Mouse (Mus musculus): Measurements from ENCODE around the gene Gm10719. TPM values are rescaled to one million over a fixed set of nuclear protein-coding genes. Genes with fewer than 3 reads are reported as not detected.
"Not testable (repeated sequence)": the region's sequence is repeated elsewhere in the genome, so short reads cannot be mapped to it uniquely, and the experiment has no call there.

Gm10719 gene
- 3.9 and 5.1 TPM in 2 replicates for polyA plus RNA-seq (2012)

GRCm38 (mm10) chr9:3017108-3017507 lies at the start of gene Gm10719:
Gm10719 (plus strand) TSS chr9:3017408.
- not testable (repeated sequence) for H3K4me3 ChIP-seq (replicated peaks); H3K36me3 ChIP-seq (ENCODE audit: control insufficient read depth); H3K27me3 ChIP-seq (ENCODE audit: control insufficient read depth); H3K4me1 ChIP-seq (ENCODE audit: control insufficient read depth); H3K9me3 ChIP-seq (ENCODE audit: control insufficient read depth, low read length)

DNA sequence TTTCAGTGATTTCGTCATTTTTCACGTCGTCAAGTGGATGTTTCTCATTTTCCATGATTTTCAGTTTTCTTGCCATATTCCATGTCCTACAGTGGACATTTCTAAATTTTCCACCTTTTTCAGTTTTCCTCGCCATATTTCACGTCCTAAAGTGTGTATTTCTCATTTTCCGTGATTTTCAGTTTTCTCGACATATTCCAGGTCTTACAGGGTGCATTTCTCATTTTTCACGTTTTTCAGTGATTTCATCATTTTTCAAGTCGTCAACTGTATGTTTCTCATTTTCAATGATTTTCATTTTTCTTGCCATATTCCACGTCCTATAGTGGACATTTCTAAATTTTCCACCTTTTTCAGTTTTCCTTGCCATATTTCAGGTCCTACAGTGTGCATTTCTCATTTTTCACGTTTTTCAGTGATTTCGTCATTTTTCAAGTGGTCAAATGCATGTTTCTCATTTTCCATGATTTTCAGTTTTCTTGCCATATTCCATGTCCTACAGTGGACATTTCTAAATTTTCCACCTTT lies 16.7 kb upstream of the Gm10719 start, which contains the start of gene Gm10722:
Gene Gm10722, plus strand, starts transcription at position 478 of the 528 bp plus-strand sequence.
- not testable (repeated sequence) for H3K9me3 ChIP-seq (ENCODE audit: control insufficient read depth, low read length); H3K4me1 ChIP-seq (ENCODE audit: control insufficient read depth); H3K27me3 ChIP-seq (ENCODE audit: control insufficient read depth); H3K36me3 ChIP-seq (ENCODE audit: control insufficient read depth); H3K4me3 ChIP-seq (replicated peaks)

DNA sequence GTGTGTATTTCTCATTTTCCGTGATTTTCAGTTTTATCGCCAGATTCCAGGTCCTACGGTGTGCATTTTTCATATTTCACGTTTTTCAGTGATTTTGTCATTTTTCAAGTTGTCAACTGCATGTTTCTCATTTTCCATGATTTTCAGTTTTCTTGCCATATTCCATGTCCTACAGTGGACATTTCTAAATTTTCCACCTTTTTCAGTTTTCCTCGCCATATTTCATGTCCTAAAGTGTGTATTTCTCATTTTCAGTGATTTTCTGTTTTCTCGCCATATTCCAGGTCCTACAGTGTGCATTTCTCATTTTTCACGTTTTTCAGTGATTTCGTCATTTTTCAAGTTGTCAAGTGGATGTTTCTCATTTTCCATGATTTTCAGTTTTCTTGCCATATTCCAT lies 16.2 kb upstream of the Gm10719 start:
- not testable (repeated sequence) for H3K4me3 ChIP-seq (replicated peaks); H3K36me3 ChIP-seq (ENCODE audit: control insufficient read depth); H3K4me1 ChIP-seq (ENCODE audit: control insufficient read depth); H3K9me3 ChIP-seq (ENCODE audit: control insufficient read depth, low read length); H3K27me3 ChIP-seq (ENCODE audit: control insufficient read depth)

DNA sequence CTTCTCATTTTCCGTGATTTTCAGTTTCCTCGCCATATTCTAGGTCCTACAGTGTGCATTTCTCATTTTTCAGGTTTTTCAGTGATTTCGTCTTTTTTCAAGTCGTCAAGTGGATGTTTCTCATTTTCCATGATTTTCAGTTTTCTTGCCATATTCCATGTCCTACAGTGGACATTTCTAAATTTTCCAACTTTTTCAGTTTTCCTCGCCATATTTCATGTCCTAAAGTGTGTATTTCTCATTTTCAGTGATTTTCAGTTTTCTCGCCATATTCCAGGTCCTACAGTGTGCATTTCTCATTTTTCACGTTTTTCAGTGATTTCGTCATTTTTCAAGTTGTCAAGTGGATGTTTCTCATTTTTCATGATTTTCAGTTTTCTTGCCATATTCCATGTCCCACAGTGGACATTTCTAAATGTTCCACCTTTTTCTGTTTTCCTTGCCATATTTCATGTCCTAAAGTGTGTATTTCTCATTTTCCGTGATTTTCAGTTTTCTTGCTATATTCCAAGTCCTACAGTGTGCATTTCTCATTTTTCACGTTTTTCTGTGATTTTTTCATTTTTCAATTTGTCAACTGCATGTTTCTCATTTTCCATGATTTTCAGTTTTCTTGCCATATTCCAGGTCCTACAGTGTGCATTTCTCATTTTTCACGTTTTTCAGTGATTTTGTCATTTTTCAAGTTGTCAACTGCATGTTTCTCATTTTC lies 15.1 kb upstream of the Gm10719 start:
- H3K36me3 ChIP-seq (ENCODE audit: control insufficient read depth); H3K4me3 ChIP-seq (replicated peaks); H3K9me3 ChIP-seq (ENCODE audit: control insufficient read depth, low read length); H3K4me1 ChIP-seq (ENCODE audit: control insufficient read depth); H3K27me3 ChIP-seq (ENCODE audit: control insufficient read depth): not testable (repeated sequence)

DNA sequence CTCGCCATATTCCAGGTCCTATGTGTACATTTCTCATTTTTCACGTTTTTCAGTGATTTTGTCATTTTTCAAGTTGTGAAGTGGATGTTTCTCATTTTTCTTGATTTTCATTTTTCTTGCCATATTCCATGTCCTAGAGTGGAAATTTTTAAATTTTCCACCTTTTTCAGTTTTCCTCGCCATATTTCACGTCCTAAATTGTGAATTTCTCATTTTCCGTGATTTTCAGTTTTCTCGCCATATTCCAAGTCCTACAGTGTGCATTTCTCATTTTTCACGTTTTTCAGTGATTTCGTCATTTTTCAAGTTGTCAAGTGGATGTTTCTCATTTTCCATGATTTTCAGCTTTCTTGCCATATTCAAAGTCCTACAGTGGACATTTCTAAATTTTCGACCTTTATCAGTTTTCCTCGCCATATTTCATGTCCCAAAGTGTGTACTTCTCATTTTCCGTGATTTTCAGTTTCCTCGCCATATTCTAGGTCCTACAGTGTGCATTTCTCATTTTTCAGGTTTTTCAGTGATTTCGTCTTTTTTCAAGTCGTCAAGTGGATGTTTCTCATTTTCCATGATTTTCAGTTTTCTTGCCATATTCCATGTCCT lies 14.3 kb upstream of the Gm10719 start, which contains the start of gene Gm11168:
Gene Gm11168, plus strand, starts transcription at position 553 of the 603 bp plus-strand sequence.
- not testable (repeated sequence) for H3K27me3 ChIP-seq (ENCODE audit: control insufficient read depth); H3K4me1 ChIP-seq (ENCODE audit: control insufficient read depth); H3K36me3 ChIP-seq (ENCODE audit: control insufficient read depth); H3K9me3 ChIP-seq (ENCODE audit: control insufficient read depth, low read length); H3K4me3 ChIP-seq (replicated peaks)

GRCm38 (mm10) chr9:3006179-3006578 lies 11.0 kb upstream of the Gm10719 start:
- not testable (repeated sequence) for H3K4me1 ChIP-seq (ENCODE audit: control insufficient read depth); H3K4me3 ChIP-seq (replicated peaks); H3K36me3 ChIP-seq (ENCODE audit: control insufficient read depth); H3K27me3 ChIP-seq (ENCODE audit: control insufficient read depth); H3K9me3 ChIP-seq (ENCODE audit: control insufficient read depth, low read length)

- not testable (repeated sequence) for H3K4me1 ChIP-seq (ENCODE audit: control insufficient read depth); H3K27me3 ChIP-seq (ENCODE audit: control insufficient read depth); H3K36me3 ChIP-seq (ENCODE audit: control insufficient read depth); H3K9me3 ChIP-seq (ENCODE audit: control insufficient read depth, low read length); H3K4me3 ChIP-seq (replicated peaks)
These were observed 10.6 kb upstream of the Gm10719 start for GRCm38 (mm10) chr9:3006636-3007035.

- H3K9me3 ChIP-seq (ENCODE audit: control insufficient read depth, low read length); H3K27me3 ChIP-seq (ENCODE audit: control insufficient read depth); H3K4me3 ChIP-seq (replicated peaks); H3K36me3 ChIP-seq (ENCODE audit: control insufficient read depth); H3K4me1 ChIP-seq (ENCODE audit: control insufficient read depth): not testable (repeated sequence)
These were observed 9.9 kb upstream of the Gm10719 start for GRCm38 (mm10) chr9:3007272-3007671.

- H3K4me3 ChIP-seq (replicated peaks); H3K9me3 ChIP-seq (ENCODE audit: control insufficient read depth, low read length); H3K27me3 ChIP-seq (ENCODE audit: control insufficient read depth); H3K36me3 ChIP-seq (ENCODE audit: control insufficient read depth); H3K4me1 ChIP-seq (ENCODE audit: control insufficient read depth): not testable (repeated sequence)
These were observed 7.9 kb upstream of the Gm10719 start for GRCm38 (mm10) chr9:3009331-3009730.

- not testable (repeated sequence) for H3K9me3 ChIP-seq (ENCODE audit: control insufficient read depth, low read length); H3K36me3 ChIP-seq (ENCODE audit: control insufficient read depth); H3K27me3 ChIP-seq (ENCODE audit: control insufficient read depth); H3K4me3 ChIP-seq (replicated peaks); H3K4me1 ChIP-seq (ENCODE audit: control insufficient read depth)
These were observed 5.1 kb upstream of the Gm10719 start for GRCm38 (mm10) chr9:3012054-3012621.

DNA sequence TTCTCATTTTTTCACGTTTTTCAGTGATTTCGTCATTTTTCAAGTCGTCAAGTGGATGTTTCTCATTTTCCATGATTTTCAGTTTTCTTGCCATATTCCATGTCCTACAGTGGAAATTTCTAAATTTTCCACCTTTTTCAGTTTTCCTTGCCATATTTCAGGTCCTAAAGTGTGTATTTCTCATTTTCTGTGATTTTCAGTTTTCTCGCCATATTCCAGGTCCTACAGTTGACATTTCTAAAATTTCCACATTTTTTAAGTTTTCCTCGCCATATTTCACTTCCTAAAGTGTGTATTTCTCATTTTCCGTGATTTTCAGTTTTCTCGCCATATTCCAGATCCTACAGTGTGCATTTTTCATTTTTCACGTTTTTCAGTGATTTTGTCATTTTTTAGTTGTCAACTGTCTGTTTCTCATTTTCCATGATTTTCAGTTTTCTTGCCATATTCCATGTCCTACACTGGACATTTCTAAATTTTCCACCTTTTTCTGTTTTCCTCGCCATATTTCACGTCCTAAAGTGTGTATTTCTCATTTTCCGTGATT lies 4.4 kb upstream of the Gm10719 start, which contains the start of gene Gm10721:
Gene Gm10721, plus strand, starts transcription at position 408 of the 547 bp plus-strand sequence.
- not testable (repeated sequence) for H3K4me3 ChIP-seq (replicated peaks); H3K27me3 ChIP-seq (ENCODE audit: control insufficient read depth); H3K36me3 ChIP-seq (ENCODE audit: control insufficient read depth); H3K9me3 ChIP-seq (ENCODE audit: control insufficient read depth, low read length); H3K4me1 ChIP-seq (ENCODE audit: control insufficient read depth)

GRCm38 (mm10) chr9:3015354-3015753 lies 1.9 kb upstream of the Gm10719 start, which contains the start of gene Gm10720:
Gm10720 (plus strand) TSS chr9:3015654.
- H3K4me1 ChIP-seq (ENCODE audit: control insufficient read depth); H3K36me3 ChIP-seq (ENCODE audit: control insufficient read depth); H3K27me3 ChIP-seq (ENCODE audit: control insufficient read depth); H3K9me3 ChIP-seq (ENCODE audit: control insufficient read depth, low read length); H3K4me3 ChIP-seq (replicated peaks): not testable (repeated sequence)

DNA sequence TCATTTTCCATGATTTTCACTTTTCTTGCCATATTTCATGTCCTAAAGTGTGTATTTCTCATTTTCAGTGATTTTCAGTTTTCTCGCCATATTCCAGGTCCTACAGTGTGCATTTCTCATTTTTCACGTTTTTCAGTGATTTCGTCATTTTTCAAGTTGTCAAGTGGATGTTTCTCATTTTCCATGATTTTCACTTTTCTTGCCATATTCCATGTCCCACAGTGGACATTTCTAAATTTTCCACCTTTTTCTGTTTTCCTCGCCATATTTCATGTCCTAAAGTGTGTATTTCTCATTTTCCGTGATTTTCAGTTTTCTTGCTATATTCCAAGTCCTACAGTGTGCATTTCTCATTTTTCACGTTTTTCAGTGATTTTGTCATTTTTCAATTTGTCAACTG lies 1.3 kb upstream of the Gm10719 start:
- H3K4me1 ChIP-seq (ENCODE audit: control insufficient read depth); H3K27me3 ChIP-seq (ENCODE audit: control insufficient read depth); H3K9me3 ChIP-seq (ENCODE audit: control insufficient read depth, low read length); H3K36me3 ChIP-seq (ENCODE audit: control insufficient read depth); H3K4me3 ChIP-seq (replicated peaks): not testable (repeated sequence)

- H3K4me3 ChIP-seq (replicated peaks); H3K27me3 ChIP-seq (ENCODE audit: control insufficient read depth); H3K9me3 ChIP-seq (ENCODE audit: control insufficient read depth, low read length); H3K36me3 ChIP-seq (ENCODE audit: control insufficient read depth); H3K4me1 ChIP-seq (ENCODE audit: control insufficient read depth): not testable (repeated sequence)
These were observed 1.7 kb downstream of the Gm10719 start for GRCm38 (mm10) chr9:3018944-3019343.

Measured in erythroblast, embryonic 14.5 days (primary cell).